Mouse (Mus musculus) G1E (cell line): ENCODE data around the gene Lrrc9.

Experiments
- CTCF ChIP-seq: IDR thresholded peaks from 2 replicates; pipeline ENCODE4 v1.5.1; 2012; ENCODE audit warnings: low read depth, low read length, inconsistent platforms, mixed read lengths
- GATA1 ChIP-seq: IDR thresholded peaks from 2 replicates; pipeline ENCODE4 v1.6.1; 2012; ENCODE audit warnings: borderline replicate concordance, low read length, inconsistent platforms, mixed read lengths
- TAL1 ChIP-seq: conservative IDR thresholded peaks from 2 replicates; pipeline ENCODE4 v1.6.1; 2012; ENCODE audit warnings: low read depth, low read length, inconsistent platforms, mixed read lengths

DNA sequence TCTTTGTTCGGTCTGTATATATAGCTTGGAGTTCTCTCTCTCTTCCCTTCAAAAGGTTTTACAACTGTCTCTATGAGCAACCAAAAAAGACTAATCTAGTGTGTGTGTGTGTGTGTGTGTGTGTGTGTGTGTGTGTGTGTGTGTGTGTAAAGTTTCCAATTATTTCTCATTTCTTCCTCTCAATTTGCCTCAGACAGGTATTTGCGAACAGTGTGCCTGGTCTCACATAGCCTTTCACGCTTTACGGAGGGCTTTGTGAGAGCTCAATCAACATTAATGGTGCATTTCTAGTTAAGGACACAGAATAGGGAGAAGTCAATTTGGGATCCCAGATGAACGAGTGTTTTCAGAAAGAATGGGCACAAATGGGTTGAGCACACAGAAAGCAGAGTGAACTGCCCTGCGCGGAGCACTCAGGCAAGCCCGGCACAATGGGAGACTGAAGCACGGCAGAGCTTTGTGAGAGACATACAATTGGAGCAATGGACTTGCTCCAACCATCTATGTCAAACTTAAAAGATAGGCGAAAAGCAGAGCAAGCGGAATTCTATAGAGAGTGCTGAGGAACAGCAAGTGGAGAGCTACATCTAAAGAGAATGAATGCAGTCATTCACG is 76.6 kb downstream of the Lrrc9 start:
- TF ChIP-seq CTCF (no peak), TAL1 (no peak), GATA1 (no peak)
